In genomic region chr17:90906118-90907093, GRCm38 (mm10) we compare ENCODE assay signal across 19 mouse cellular contexts.
DNase-seq lines count a peak whose midpoint lies in the region; ATAC-seq and TF ChIP-seq lines count a peak whose summit lies in the region.
"Had no signal": no experiment of that assay in that cellular context is flagged by ENCODE, and none has a peak within 500 bp of the region (broad histone marks: within the 10 kb centered on the region; RNA-seq: fewer than 3 reads in every experiment).

No protein-coding gene starts in this region.

- H3K36me3 ChIP-seq in hindbrain, embryonic 16.5 days (ENCODE audit: control insufficient read depth, insufficient read depth, low read length), result no peaks in the 10 kb centered on the region
- H3K36me3 ChIP-seq in hindbrain, embryonic 12.5 days, result no peaks in the 10 kb centered on the region
- no peaks in the 10 kb centered on the region for H3K36me3 ChIP-seq in midbrain, embryonic 16.5 days (ENCODE audit: control insufficient read depth, insufficient read depth, low read length)
- no peaks in the 10 kb centered on the region for H3K36me3 ChIP-seq in midbrain, postnatal 0 days (ENCODE audit: insufficient read depth, low read length)
- H3K36me3 ChIP-seq in neural tube, embryonic 15.5 days, result no peaks in the 10 kb centered on the region
- H3K36me3 ChIP-seq: embryonic facial prominence, embryonic 12.5 days; heart, embryonic 13.5 days had no signal

- H3K4me1 ChIP-seq in hindbrain, embryonic 16.5 days (ENCODE audit: control insufficient read depth, insufficient read depth, low read depth, low read length), result no peaks in the 10 kb centered on the region
- H3K4me1 ChIP-seq in hindbrain, embryonic 12.5 days, result 0 out of 2 replicates have a peak, but pooled peaks cover 3% of the 10 kb centered on the region
- H3K4me1 ChIP-seq in midbrain, embryonic 16.5 days (ENCODE audit: control insufficient read depth, insufficient read depth, low read length), result no peaks in the 10 kb centered on the region
- H3K4me1 ChIP-seq in midbrain, postnatal 0 days (ENCODE audit: insufficient read depth, low read length), result no peaks in the 10 kb centered on the region
- 0 out of 2 replicates have a peak, but pooled peaks cover 3% of the 10 kb centered on the region for H3K4me1 ChIP-seq in neural tube, embryonic 15.5 days
- H3K4me1 ChIP-seq: embryonic facial prominence, embryonic 12.5 days; heart, embryonic 13.5 days had no signal

- WGBS in hindbrain, embryonic 16.5 days, result 61% methylated on average over 6 of the region's 6 CpGs
- WGBS in hindbrain, embryonic 12.5 days, result 69% methylated on average over 6 of the region's 6 CpGs
- 73% methylated on average over 6 of the region's 6 CpGs for WGBS in midbrain, embryonic 16.5 days
- WGBS in midbrain, postnatal 0 days, result 73% methylated on average over 6 of the region's 6 CpGs
- WGBS in neural tube, embryonic 15.5 days, result 74% methylated on average over 6 of the region's 6 CpGs

- ATAC-seq in frontal cortex, adult (ENCODE audit: low TSS enrichment), result peak; percentile 83
- ATAC-seq in hindbrain, embryonic 16.5 days, result peak; percentile 61
- ATAC-seq in hindbrain, embryonic 12.5 days (ENCODE audit: low FRiP score), result no peak
- peak; percentile 57 for ATAC-seq in midbrain, embryonic 16.5 days
- ATAC-seq in midbrain, postnatal 0 days (ENCODE audit: low FRiP score), result no peak
- ATAC-seq in neural tube, embryonic 15.5 days (ENCODE audit: low FRiP score), result 0 out of 2 replicates have a peak, but pooled peaks have one; percentile 63
- ATAC-seq: intestine, embryonic 16.5 days had no signal

- DNase-seq in frontal cortex, adult 2 months (ENCODE audit: extremely low spot score in 1 of 2, low spot score in 1 of 2), result no peak
- no peak for DNase-seq in midbrain, postnatal 0 days (ENCODE audit: low spot score)
- DNase-seq in retina, embryonic 14.5 days (ENCODE audit: low spot score), result no peak
- DNase-seq: adrenal gland, adult 8-10 months; adrenal gland, postnatal 36 days; cerebellum, adult 11 months; cerebellum, adult 8-10 months; cerebellum, postnatal 25 days; gastrocnemius, postnatal 36 days; heart, adult 11 months; heart, postnatal 36 days had no signal

- H3K4me3 ChIP-seq in hindbrain, embryonic 16.5 days (ENCODE audit: low read length), result no peak overlapping the region
- no peak overlapping the region for H3K4me3 ChIP-seq in hindbrain, embryonic 12.5 days
- H3K4me3 ChIP-seq in midbrain, embryonic 16.5 days (ENCODE audit: low read depth, low read length), result no peak overlapping the region
- H3K4me3 ChIP-seq in midbrain, postnatal 0 days (ENCODE audit: low read depth, low read length), result no peak overlapping the region
- H3K4me3 ChIP-seq in neural tube, embryonic 15.5 days (replicated peaks), result no peak overlapping the region
- H3K4me3 ChIP-seq: embryonic facial prominence, embryonic 12.5 days; heart, embryonic 13.5 days had no signal

- no peak overlapping the region for H3K9ac ChIP-seq in hindbrain, embryonic 16.5 days (ENCODE audit: low read depth, low read length)
- H3K9ac ChIP-seq in hindbrain, embryonic 12.5 days, result no peak overlapping the region
- H3K9ac ChIP-seq in midbrain, embryonic 16.5 days (ENCODE audit: low read depth, low read length), result no peak overlapping the region
- H3K9ac ChIP-seq in midbrain, postnatal 0 days (replicated peaks; ENCODE audit: low read length, poor library complexity, severe bottlenecking), result no peak overlapping the region
- H3K9ac ChIP-seq in neural tube, embryonic 15.5 days (replicated peaks), result no peak overlapping the region
- H3K9ac ChIP-seq: embryonic facial prominence, embryonic 12.5 days; heart, embryonic 13.5 days had no signal

- H3K4me2 ChIP-seq in hindbrain, embryonic 16.5 days (ENCODE audit: low read length), result no peak overlapping the region
- H3K4me2 ChIP-seq in hindbrain, embryonic 12.5 days (replicated peaks), result no peak overlapping the region
- no peak overlapping the region for H3K4me2 ChIP-seq in midbrain, embryonic 16.5 days (ENCODE audit: low read length)
- no peak overlapping the region for H3K4me2 ChIP-seq in midbrain, postnatal 0 days (ENCODE audit: low read depth, low read length, poor library complexity, severe bottlenecking)
- H3K4me2 ChIP-seq in neural tube, embryonic 15.5 days, result no peak overlapping the region
- H3K4me2 ChIP-seq: embryonic facial prominence, embryonic 12.5 days; heart, embryonic 13.5 days had no signal

- H3K9me3 ChIP-seq in hindbrain, embryonic 16.5 days (ENCODE audit: control insufficient read depth, low read length), result no peaks in the 10 kb centered on the region
- H3K9me3 ChIP-seq in hindbrain, embryonic 12.5 days (replicated peaks), result no peaks in the 10 kb centered on the region
- no peaks in the 10 kb centered on the region for H3K9me3 ChIP-seq in midbrain, embryonic 16.5 days (replicated peaks; ENCODE audit: control insufficient read depth, low read length, poor library complexity, severe bottlenecking)
- no peaks in the 10 kb centered on the region for H3K9me3 ChIP-seq in midbrain, postnatal 0 days (ENCODE audit: low read length)
- no peaks in the 10 kb centered on the region for H3K9me3 ChIP-seq in neural tube, embryonic 15.5 days (replicated peaks)
- H3K9me3 ChIP-seq: embryonic facial prominence, embryonic 12.5 days; heart, embryonic 13.5 days had no signal

- TF ChIP-seq CTCF in midbrain, postnatal 0 days (IDR thresholded peaks at IDR 0.05), result no peak

- no peak overlapping the region for H3K27ac ChIP-seq in hindbrain, embryonic 16.5 days (ENCODE audit: low read depth, low read length)
- H3K27ac ChIP-seq in hindbrain, embryonic 12.5 days, result no peak overlapping the region
- H3K27ac ChIP-seq in midbrain, embryonic 16.5 days (ENCODE audit: low read length), result no peak overlapping the region
- H3K27ac ChIP-seq in midbrain, postnatal 0 days (ENCODE audit: low read depth, low read length), result no peak overlapping the region
- no peak overlapping the region for H3K27ac ChIP-seq in neural tube, embryonic 15.5 days (replicated peaks)
- H3K27ac ChIP-seq: embryonic facial prominence, embryonic 12.5 days; heart, embryonic 13.5 days had no signal

- H3K27me3 ChIP-seq in hindbrain, embryonic 16.5 days (replicated peaks; ENCODE audit: control insufficient read depth, insufficient read depth, low read length), result no peaks in the 10 kb centered on the region
- no peaks in the 10 kb centered on the region for H3K27me3 ChIP-seq in hindbrain, embryonic 12.5 days
- H3K27me3 ChIP-seq in midbrain, embryonic 16.5 days (ENCODE audit: control insufficient read depth, insufficient read depth, low read depth, low read length), result no peaks in the 10 kb centered on the region
- no peaks in the 10 kb centered on the region for H3K27me3 ChIP-seq in midbrain, postnatal 0 days (ENCODE audit: insufficient read depth, low read length)
- no peaks in the 10 kb centered on the region for H3K27me3 ChIP-seq in neural tube, embryonic 15.5 days (replicated peaks)
- H3K27me3 ChIP-seq: embryonic facial prominence, embryonic 12.5 days; heart, embryonic 13.5 days had no signal

Comparison
In these comparisons a context has a peak if more than half of its experiments do, and no peak if none do; other contexts are left out.
1. ATAC-seq: peak in frontal cortex, adult (single experiment), hindbrain, embryonic 16.5 days (single experiment), midbrain, embryonic 16.5 days (single experiment) and neural tube, embryonic 15.5 days (single experiment); none in hindbrain, embryonic 12.5 days (single experiment) and midbrain, postnatal 0 days (single experiment).